Mouse (Mus musculus) heart, adult 2 months (tissue): Measurements from ENCODE around the gene Lamp1.

ENCODE experiments used
- CTCF ChIP-seq: fragments of 200-600 bp; IDR thresholded peaks from 2 replicates; pipeline ENCODE4 v1.8.1; 2022; ENCODE audit warnings: antibody characterized with exemption, mild to moderate bottlenecking, moderate library complexity
- EP300 ChIP-seq: fragments of 200-500 bp; IDR thresholded peaks from 2 replicates; pipeline ENCODE4 v1.6.1; 2011; ENCODE audit warnings: low read depth, low read length, control low read depth; ENCODE audit not compliant: insufficient read depth
- POLR2A ChIP-seq: fragments of 200-500 bp; IDR thresholded peaks from 2 replicates; pipeline ENCODE4 v1.6.1; 2011; ENCODE audit warnings: mild to moderate bottlenecking, low read depth, low read length, control low read depth; ENCODE audit not compliant: insufficient read depth

DNA sequence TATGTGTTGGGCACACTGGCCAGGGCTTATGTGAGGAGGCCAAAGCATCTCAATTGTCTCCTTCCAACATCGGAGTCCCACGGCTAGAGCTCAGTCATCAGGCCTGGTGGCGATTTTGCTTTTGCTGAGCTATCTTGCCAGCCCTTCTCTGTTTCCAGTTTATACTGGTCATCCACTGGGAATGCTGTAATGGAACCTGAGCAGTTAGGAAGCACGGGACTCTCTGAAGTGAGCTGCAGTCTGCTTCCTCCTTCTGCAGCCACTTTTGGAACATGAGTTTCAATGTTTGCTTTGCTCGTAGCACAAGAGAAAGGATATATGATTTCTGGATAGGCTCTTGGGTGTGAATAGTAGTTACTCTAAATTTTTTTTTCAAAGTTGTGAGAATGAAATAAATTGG lies 5.4 kb downstream of the Lamp1 start:
- no peak for TF ChIP-seq POLR2A
- TF ChIP-seq CTCF, result no peak
- no peak for TF ChIP-seq EP300
